Mouse (Mus musculus) E14TG2a.4 (cell line): ENCODE measurements at regions not wholly inside any gene's neighbourhood (a gene's known extent, or its start where the extent isn't known, plus 50 kb on each side); places are given as distances from the start of the nearest gene placed in this dataset.
A peak's percentile ranks its signal among the peaks of the same experiment; 100 is the strongest.

Experiments used
- H3K27me3 ChIP-seq: 2 replicates; pipeline ENCODE4 v1.6.1; 2014; ENCODE audit warnings: low read length, control low read depth; ENCODE audit not compliant: insufficient read depth
- H3K36me3 ChIP-seq: 2 replicates; pipeline ENCODE4 v1.6.1; 2014; ENCODE audit warnings: low read length, control low read depth; ENCODE audit not compliant: insufficient read depth
- H3K4me1 ChIP-seq: replicated peaks from 2 replicates; pipeline ENCODE4 v1.6.1; 2014; ENCODE audit warnings: low read depth, low read length, control low read depth
- H3K4me3 ChIP-seq: replicated peaks from 2 replicates; pipeline ENCODE4 v1.5.1; 2014; ENCODE audit warnings: mild to moderate bottlenecking, low read length
- H3K9me3 ChIP-seq: 2 replicates; pipeline ENCODE4 v1.6.1; 2014; ENCODE audit warnings: low read length, control low read depth
- CTCF ChIP-seq: conservative IDR thresholded peaks from 2 replicates; pipeline ENCODE4 v1.5.1; 2014; ENCODE audit warnings: low read length
- NANOG ChIP-seq: IDR thresholded peaks from 2 replicates; pipeline ENCODE4 v1.6.1; 2014; ENCODE audit warnings: borderline replicate concordance, low read length, mixed read lengths
- POU5F1 ChIP-seq: IDR thresholded peaks from 2 replicates; pipeline ENCODE4 v1.6.1; 2014; ENCODE audit warnings: low read length, borderline replicate concordance

DNA sequence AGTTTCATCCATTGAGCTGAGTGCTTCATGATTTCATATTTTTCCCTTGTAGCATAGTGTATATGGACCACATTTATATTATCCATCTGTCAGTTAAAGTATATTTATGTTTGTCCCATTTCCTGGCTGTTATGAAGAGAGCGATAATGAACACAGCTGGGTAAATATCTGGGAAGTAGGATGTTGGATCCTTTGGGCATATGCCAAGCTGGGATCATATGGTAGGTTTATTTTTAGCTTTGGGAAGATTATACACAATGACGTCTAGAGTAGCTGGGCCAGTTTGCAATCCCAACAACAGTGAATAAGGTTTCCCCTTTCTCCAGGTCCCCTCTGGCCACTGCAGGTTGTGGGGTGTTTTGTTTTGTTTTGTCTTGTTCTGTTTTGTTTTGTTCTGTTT, 164.5 kb downstream of the Gm765 start:
- Histone ChIP-seq H3K27me3 (no peaks in the 10 kb centered on the region), H3K4me3 (no peak overlapping the region), H3K9me3 (no peaks in the 10 kb centered on the region), H3K36me3 (no peaks in the 10 kb centered on the region), H3K4me1 (no peaks in the 10 kb centered on the region)
- no peak for TF ChIP-seq POU5F1
- no peak for TF ChIP-seq NANOG
- no peak for TF ChIP-seq CTCF

DNA sequence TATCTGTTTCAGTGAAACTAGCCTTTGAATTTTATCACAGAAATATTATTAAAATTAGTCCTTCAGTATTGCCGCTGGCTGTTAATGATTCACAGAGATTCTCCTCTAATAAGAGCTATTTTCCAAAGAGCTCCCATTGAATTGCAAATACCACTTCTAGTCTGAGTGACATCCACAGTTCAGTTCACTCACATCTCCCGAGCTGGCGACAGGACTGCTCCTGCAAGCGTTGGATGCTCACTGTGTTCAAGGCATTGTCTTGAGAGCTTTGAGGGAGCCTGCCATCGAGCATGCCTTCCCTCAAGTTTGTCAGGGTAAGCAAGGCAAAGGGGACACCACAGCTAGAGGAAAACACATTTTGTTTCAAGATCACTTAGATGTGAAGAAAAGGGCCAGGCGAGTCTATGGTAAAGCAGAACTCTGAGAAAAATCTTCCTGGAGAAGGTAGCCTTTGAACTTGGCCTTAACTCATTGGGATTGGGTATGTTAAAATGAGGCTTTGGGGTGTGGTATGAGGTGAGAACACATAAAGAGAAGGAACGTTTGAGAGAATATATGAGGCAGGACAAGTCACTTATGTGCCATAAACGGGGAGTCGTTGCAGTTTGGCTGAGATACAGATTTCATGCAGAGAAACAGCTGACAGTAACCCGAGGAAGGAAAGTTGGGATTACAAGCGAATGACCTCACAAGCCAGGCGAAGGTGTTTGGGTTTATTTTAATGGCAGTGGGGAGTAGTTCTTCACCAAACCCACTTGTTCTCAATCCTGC, 193.3 kb downstream of the Gm765 start:
- no peaks in the 10 kb centered on the region for H3K27me3 ChIP-seq
- TF ChIP-seq CTCF (no peak), NANOG (no peak), POU5F1 (no peak)

DNA sequence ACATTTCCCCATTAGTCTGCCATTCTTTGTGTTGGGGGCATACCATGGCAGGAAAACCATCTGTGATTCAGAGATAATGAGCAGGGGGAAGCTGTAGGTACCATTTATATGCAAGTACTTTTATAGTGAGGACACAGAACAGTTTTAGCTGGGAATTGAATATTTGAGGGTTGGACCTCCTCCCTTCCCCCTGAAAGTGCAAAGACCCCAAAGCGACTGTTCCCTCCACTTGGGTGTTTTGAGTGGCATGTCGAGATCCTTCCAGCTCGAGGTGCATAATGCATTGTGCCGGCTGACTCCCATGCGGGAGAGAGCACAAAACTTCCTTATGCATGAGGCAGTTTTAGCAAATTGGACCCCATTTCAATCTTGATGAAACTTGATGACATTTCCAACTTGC, 194.7 kb downstream of the Gm765 start:
- Histone ChIP-seq H3K4me1 (no peaks in the 10 kb centered on the region), H3K36me3 (no peaks in the 10 kb centered on the region), H3K9me3 (no peaks in the 10 kb centered on the region), H3K4me3 (no peak overlapping the region), H3K27me3 (no peaks in the 10 kb centered on the region)
- TF ChIP-seq CTCF (no peak), NANOG (no peak), POU5F1 (no peak)

More for the DNA sequence above, 193.3 kb downstream of the Gm765 start:
- no peaks in the 10 kb centered on the region for H3K4me1 ChIP-seq
- H3K9me3 ChIP-seq, result no peaks in the 10 kb centered on the region
- H3K36me3 ChIP-seq, result no peaks in the 10 kb centered on the region
- no peak overlapping the region for H3K4me3 ChIP-seq

DNA sequence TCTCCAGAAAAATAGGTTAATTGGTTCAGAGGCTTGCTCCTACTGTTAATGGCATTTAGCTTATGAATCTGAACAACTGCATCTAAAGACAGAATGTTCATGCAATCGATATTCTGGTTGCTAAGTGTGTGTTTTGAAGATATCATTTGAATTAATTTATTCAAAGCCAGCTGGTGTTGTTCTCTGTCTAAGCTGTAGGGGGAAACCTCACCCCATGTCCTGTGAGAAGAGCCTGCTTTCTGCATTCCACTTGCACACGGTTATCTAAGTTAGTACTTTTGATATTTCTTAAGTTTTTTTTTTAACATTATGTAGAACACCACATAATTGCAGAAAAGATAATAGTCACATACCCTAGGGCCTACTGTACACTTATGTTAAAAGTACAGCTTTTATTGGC, 209.6 kb downstream of the Gm765 start:
- no peaks in the 10 kb centered on the region for H3K4me1 ChIP-seq
- peaks cover 3% of the 10 kb centered on the region; the same call in 1 of the 2 replicates for H3K27me3 ChIP-seq
- no peaks in the 10 kb centered on the region for H3K36me3 ChIP-seq
- no peak overlapping the region for H3K4me3 ChIP-seq
- no peaks in the 10 kb centered on the region for H3K9me3 ChIP-seq
- TF ChIP-seq CTCF (peak; percentile 34), NANOG (no peak)

DNA sequence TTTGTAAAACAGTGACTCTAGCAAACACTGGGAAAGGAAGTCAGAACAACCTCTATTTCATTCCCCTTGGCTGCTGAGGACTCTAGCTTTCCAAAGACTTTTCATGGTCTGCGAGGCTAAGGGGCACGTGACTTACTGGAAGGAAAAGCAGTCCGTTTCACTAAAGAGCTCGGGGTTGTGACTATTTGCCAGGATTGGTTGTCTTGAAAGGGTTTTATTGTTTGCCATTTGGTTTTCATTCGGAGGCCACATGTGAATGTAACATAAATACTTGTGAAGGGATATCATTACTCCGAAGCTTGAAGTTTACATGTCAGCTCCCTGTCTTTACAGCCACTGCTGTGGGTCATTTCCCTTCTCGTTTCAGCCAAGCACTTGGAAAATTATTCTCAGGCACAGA, 217.1 kb downstream of the Gm765 start:
- TF ChIP-seq NANOG (no peak), CTCF (no peak), POU5F1 (no peak)
- H3K36me3 ChIP-seq, result no peaks in the 10 kb centered on the region

DNA sequence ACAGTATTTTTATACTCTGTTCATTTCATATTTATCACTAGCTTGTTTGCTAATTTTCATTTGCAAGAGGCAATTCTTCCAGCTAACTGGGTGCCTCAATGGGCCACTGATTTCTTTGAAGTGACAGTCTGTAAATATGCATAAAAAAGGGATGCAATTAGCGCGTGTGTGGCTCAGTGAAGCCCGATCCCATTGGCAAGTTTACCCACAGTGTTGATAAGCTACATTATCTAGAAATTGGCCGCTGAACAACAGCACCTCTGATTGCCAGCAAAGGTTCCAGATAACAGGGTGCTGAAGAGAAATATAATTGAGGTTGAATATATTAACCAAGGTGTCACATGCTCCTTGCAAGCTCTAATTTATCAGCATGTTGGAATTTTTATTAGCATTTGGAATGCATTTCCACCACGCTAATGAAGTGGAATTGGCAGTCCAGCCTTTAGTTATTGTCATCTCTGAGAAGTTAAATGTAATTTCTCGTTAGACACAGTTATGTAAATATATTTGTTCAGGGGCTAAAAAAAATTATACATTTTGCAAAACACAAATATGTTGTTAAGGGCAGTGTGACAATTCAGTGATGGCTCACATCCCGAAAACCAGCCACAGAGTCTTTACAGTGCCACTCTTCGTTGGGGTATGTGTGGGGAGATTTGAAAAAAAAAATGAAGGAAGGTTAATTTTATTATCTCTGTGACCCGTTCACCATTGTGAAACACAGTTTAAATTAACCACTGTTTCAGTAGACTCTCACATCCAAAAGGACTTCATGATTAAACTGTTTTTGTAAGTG, 224.0 kb downstream of the Gm765 start:
- H3K36me3 ChIP-seq, result no peaks in the 10 kb centered on the region
- H3K4me1 ChIP-seq, result no peaks in the 10 kb centered on the region; the same call in 1 of the 2 replicates
- no peaks in the 10 kb centered on the region for H3K27me3 ChIP-seq
- H3K4me3 ChIP-seq, result no peak overlapping the region
- TF ChIP-seq NANOG (no peak), POU5F1 (no peak), CTCF (no peak)
- no peaks in the 10 kb centered on the region for H3K9me3 ChIP-seq

More for the DNA sequence above, 217.1 kb downstream of the Gm765 start:
- H3K4me1 ChIP-seq, result no peaks in the 10 kb centered on the region
- H3K9me3 ChIP-seq, result no peaks in the 10 kb centered on the region
- no peak overlapping the region for H3K4me3 ChIP-seq
- H3K27me3 ChIP-seq, result peaks cover 3% of the 10 kb centered on the region; the same call in 1 of the 2 replicates

DNA sequence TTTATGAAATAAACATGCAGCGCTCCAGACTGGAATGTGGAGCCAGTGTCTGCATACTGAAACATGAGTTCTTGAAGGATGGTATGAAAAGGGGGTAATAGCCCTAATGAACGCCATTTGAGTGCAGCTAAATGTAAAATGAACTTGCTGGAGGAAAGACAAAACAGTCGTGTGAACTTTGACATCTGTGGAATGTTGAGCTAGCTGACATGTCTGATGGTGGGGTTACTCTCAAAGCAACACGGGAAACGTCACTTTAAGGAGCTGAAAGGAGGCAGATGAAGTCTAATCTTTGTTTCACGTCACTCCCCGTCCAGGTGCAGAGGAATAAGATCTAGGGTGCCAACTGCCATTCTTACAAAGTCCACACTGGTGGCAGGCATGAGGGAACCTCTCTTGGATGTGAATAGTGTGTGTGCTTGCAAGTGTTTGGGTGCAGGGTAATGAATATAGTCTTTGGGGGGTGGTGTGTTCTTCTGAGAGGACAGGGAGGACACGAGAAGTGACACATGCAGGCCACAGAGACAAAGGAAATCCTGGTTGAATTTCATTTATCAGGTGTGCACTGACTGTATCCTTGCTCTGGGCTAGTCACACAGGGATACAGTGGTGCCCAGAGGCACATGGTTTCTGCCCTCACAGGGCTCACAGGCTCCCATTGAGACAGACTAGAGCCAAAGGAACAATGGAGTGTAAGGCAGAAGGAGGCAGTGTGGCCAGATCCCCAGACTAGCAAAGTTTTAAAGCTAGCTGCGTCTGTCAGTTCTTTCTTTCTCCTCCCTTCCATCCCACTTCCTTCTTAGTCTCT, 228.0 kb downstream of the Gm765 start:
- H3K36me3 ChIP-seq, result no peaks in the 10 kb centered on the region
- H3K4me1 ChIP-seq, result peaks cover 3% of the 10 kb centered on the region; the same call in 1 of the 2 replicates
- H3K9me3 ChIP-seq, result no peaks in the 10 kb centered on the region
- no peak overlapping the region for H3K4me3 ChIP-seq
- no peak for TF ChIP-seq NANOG
- no peak for TF ChIP-seq CTCF
- TF ChIP-seq POU5F1, result no peak
- no peaks in the 10 kb centered on the region for H3K27me3 ChIP-seq

DNA sequence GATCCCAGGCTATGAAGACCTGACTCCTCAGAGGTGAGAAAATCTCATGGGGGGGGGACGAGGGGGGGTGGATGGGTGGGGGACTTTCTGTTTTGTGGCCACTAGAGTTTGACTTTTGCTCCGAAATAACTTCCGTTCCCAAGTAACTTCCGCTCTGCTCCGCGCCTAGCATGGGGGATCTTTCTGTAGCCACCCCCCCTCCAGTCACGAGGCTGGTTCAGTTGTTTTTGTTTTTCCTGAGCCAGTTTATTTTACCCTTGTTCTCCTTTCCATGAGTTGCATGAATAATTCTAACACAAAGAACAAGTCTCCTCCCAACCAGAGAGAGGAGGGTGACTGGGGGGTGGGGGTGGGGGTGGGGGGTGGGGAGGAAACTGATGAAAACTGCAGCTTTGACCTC, 228.8 kb downstream of the Gm765 start:
- no peak for TF ChIP-seq CTCF
- no peak for TF ChIP-seq POU5F1
- TF ChIP-seq NANOG, result no peak
- Histone ChIP-seq H3K4me3 (no peak overlapping the region), H3K4me1 (peaks cover 3% of the 10 kb centered on the region; the same call in 1 of the 2 replicates), H3K9me3 (no peaks in the 10 kb centered on the region), H3K36me3 (no peaks in the 10 kb centered on the region), H3K27me3 (no peaks in the 10 kb centered on the region)
